Mouse (Mus musculus): ENCODE results near the gene Clint1. TPM values are rescaled to one million over a fixed set of nuclear protein-coding genes. Genes with fewer than 3 reads are reported as not detected.

Gene Clint1
- total RNA-seq, 2 experiments from 2014 or later, result 56.1 to 59.0 TPM

DNA sequence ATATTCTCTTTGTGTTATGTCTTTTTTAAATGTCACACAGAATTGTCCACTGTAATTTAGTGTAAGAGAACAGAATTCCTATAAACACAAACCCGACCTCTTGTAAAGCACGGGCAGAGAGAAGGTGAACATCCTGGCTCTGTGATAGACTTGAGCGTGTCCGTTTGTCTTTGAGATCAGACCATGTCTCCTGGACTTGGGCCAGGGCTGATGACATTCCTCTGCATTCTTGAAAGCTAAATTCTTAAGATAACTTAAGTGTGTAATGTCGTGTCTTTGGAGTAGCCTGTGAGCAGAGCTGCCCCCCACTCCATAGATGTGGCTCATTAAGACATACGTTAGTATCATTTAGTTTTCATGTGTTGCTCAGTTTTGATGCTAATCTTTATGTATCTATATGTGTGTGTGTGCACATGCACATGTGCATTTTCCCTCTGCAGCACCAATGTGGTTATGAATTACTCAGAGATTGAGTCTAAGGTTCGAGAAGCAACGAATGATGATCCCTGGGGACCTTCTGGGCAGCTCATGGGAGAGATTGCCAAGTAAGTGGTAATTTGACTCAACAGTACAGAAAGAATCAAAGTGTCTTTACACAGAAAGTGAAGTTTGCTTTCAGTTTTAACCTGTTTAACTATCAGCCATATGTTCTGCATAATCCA lies 31.6 kb downstream of the Clint1 start:
- DNase-seq (ENCODE audit: low spot score in 2 of 2), result no peak

DNA sequence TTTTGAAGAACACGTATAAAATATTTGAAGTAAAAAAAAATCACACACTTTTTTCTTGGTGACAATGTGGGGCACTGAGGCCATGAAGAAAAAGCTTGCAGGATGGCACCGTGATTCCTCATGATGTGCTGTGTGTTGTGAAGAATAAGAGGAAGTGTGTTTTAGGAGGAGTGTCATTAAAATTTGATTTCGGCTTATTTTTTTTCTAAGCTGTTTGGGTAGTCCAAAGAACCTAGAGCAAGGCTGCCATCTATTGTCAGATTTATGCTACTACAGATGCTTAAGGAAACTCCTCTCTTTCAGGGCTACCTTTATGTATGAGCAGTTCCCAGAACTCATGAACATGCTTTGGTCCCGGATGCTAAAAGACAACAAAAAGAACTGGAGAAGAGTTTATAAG lies 32.2 kb downstream of the Clint1 start:
- peak in 1 of 2 experiments; percentile 59 for DNase-seq (ENCODE audit: low spot score in 2 of 2)

DNA sequence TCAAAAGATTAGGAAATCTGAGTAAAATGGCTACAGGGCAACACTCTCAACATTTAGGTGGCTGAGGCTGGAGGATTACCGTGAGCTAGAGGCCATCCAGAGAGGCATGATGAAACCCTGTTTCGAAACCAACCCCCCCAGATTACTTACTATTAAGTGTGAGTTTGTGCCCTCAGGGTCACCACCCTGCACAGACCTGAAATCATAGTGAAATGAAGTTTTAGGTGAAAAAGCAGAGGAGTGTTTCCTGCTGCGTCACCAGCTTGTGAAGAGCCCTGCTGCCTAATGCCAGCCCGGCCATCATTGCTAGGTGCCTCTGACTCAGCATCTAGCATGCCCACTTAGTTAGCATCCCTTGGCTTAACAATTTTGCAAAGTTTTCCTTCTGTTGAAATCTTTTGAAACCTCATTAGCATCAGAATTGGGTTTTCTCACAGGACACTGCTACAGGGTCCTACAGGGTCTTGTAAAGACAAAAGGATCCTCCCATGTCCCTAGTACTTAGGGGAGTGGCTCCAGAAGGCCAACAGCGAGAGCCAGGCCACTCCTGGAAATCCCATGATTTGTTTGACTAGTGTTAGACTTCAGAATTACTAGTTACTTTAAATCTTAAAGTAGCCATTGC lies 33.9 kb downstream of the Clint1 start:
- DNase-seq (ENCODE audit: low spot score in 2 of 2), result no peak

DNA sequence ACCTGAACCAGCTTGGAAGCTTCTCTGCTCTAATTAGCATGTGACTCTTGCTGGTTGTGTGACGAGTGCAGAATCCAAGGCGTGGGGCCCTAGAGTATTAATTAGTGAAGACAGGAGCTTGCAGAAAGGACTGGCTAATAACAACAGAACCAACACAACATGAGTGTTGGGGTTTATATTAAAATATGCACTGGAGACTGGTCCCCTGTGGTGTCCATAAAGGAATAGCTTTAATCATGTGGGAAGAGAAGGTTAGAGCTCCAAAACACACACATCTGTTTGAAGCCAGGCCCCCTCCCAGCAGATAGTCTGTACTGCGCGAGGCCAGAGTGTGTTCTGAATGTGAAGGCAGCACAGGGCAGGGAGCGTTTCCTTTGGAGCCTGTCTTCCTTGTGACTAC lies 34.7 kb downstream of the Clint1 start:
- no peak for DNase-seq (ENCODE audit: low spot score in 2 of 2)

DNA sequence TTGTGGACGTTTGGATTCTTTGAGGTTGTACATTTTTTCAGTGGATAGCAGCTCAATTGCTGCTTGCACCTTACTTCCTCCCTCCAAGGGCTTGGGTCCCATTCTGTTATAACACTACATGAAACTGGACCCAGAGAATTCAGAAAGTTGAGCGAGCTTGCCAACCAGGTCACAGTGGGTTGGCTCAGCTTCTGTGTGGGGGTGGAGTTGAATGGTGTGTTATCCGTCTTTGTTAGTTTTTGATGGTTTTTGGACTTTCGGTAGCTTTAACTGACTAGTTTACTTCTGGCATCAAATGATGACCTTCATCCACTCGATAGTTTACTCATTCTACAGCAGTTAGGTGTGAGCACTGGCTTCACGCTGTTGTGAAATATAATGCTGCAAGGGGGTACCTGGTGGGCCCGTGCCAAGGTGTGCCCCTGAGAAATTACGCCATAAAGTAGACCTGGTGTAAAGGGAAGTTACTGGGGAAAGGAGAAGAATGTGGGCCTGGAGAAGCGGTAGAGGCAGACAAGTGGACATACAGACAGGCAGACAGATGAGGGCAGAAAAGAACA lies 36.7 kb downstream of the Clint1 start:
- no peak for DNase-seq (ENCODE audit: low spot score in 2 of 2)

DNA sequence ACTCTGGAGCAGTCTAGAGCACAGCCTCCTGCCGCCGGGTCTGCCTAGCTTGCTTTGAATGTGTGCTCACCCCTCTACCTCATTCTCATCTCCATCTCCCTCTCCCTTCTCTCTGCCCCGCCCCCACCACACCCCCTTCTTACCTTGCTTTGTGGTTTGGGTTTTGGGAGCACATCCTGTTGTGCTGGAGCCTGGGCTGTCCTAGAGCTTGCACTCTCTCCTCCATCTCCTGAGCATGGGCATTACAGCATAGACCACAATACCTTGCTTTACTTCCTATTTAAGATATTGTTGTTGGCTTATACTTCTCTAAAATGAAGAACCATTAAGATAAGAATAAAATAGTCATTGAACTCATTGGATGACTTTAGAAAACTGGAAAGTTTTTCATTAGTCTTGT lies 38.1 kb downstream of the Clint1 start:
- no peak for DNase-seq (ENCODE audit: low spot score in 2 of 2)

DNA sequence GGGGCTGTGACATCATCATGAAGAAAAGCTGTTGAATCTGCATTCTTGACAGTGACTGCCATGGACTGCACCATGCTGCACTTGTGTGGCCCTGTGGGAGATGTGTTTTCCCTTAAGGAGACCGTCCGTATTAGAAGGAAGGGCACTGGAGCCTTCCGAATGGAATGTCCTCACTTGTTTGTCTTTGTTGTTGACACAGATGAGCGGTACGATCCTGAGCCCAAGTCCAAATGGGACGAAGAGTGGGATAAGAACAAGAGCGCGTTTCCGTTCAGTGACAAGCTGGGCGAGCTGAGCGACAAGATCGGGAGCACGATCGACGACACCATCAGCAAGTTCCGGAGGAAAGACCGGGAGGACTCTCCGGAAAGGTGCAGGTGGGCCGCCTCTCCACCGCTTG lies 38.6 kb downstream of the Clint1 start:
- DNase-seq (ENCODE audit: low spot score in 2 of 2), result no peak

DNA sequence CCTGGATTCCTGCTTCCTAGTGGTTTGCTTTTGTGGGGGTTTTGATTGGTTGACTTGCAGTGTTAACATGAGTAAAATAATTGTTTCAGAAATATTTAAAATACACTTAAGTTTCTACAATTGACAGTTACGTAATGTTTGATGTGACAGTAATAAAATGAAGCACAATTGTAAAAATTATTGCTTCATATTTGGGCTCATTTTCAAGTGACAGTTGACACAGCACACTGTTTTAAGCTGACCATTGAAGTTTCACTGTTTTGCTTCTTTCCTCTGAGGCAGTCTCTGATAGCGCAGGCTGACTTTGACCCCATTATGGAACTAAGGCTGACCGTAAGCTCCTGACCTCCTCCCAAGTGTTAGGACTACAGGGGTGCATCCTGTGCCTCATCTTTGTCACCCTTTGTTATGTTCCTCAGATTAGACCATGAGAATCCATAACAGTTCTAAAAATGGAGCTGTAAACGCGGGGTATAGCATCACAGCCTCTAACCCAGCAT lies 41.1 kb downstream of the Clint1 start:
- no peak for DNase-seq (ENCODE audit: low spot score in 2 of 2)

DNA sequence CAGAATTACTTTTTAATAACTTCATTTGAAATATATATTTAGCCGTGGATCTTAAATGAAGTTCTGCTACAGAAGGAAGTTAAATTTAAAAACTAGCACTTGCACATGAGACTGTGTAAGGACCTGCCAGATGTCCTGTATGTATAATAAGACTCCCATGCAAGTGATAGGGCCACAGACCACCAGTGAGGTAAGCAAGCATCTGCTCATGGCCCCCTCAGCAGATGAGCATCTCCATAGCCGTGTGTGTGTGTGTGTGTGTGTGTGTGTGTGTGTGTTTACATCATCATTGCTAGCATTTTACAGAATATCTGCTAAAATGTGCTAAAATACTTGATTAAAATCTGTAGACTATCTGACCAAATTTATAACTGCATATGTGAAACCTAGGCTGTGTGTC lies 45.5 kb downstream of the Clint1 start:
- no peak for DNase-seq (ENCODE audit: low spot score in 2 of 2)

DNA sequence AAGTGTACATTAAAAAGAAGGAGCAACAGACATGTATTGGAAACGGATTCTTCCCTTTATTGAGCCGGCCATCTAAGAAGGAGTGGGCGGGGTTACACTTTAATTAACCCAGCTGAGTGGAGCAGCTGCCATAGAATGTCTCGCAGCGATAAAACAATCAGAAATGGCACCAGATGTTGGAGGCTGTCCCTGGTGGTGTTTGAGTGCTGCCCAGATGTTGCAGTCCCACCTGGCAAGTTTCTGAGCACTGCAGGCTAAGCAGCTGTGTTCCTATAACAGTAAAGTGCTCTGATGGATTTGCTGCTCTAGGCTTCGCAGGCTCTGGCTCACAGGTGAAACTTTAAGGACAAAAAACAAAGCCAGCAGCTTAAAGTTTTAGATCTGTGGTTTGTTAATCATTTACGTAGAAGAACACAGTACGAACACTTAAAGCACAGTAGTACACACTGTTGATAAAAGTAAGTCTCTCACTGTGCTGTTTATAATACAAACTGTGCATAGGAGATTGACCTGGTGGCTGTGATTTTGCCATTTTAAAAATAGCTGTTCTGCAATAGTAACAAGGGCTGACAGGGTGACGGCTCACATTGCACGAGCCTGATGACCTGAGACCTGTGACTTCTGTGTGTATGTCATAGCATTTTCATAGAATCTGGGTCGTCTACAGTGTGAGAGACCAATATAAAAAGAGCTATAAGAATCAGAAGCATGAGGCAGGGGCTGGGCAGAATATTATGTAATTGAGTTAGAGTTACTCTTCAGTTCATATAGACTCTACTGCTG lies 48.6 kb downstream of the Clint1 start:
- no peak for DNase-seq (ENCODE audit: low spot score in 2 of 2)

DNA sequence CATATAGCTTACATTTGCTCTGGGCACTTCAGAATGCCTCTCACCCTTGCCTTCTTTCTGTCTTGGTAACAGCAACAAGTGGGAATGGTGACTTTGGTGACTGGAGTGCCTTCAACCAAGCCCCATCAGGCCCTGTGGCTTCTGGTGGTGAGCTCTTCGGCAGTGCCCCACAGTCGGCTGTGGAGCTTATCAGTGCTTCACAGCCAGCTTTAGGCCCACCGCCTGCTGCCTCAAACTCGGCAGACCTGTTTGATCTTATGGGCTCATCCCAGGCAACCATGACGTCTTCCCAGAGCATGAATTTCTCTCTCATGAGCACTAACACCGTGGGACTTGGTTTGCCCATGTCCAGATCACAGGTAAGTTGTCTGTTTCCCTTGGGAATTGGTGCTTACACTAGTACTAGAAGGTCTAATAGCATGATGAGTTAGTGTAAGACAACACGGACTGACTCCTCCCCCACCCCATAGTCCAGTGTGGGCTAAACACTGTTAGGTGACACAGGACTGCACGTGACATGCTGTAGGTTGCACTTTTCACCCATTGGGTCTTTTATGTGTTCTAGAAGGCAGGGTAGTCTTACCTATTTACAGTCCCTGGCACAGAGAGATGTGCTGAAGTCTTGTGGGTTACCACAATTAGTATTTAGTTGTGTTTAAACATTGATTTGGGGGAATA lies 54.4 kb downstream of the Clint1 start:
- no peak for DNase-seq (ENCODE audit: low spot score in 2 of 2)

DNA sequence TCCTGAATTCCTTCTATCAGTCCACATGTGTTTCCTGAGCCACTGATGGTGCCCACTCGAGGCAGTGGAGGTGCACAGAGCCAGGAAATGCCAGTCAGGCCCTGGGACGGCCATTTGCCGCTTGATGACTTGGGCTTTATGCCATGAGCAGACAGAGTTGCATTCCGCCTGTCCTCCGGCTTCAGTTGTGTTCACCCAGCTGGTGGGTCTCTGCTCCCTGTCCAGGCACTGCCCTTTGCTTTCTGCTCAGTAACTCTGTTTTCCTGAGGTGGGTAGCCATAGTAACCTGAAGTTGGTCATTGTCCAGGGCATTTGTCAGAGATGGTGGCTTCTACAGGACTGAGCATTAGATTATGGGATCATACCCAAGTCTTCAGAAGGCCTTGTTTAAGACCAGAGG lies 55.5 kb downstream of the Clint1 start:
- DNase-seq (ENCODE audit: low spot score in 2 of 2), result no peak

DNA sequence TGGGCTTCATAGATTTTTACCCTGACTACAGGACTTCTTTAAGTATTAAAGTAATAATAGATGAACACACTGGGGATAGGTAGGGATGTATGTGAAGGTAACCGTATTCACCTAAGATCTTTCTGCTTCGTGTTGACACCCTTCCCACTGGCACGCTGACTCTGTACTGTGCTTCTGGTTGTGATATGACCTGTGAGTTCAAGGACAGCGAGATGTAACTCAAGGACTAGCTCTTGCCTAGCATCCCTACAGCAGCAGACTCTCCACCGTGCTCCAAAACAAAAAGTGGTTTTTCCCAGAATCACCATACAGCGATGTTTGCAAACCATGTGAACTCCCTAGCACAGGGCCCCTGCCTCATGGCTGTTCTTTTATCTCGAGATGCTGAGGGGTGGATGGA lies 56.2 kb downstream of the Clint1 start:
- no peak for DNase-seq (ENCODE audit: low spot score in 2 of 2)

DNA sequence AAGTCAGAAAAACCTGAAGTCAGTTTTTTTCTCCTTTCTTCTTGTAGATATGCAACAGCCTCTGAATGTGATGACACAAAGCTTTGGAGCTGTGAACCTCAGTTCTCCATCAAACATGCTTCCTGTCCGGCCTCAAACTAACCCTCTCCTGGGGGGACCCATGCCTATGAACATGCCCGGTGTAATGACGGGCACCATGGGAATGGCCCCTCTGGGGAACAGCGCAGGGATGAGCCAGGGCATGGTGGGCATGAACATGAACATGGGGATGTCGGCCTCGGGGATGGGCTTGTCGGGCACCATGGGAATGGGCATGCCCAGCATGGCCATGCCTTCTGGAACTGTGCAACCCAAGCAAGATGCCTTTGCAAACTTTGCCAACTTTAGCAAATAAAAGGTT lies 57.0 kb downstream of the Clint1 start:
- DNase-seq (ENCODE audit: low spot score in 2 of 2), result no peak

DNA sequence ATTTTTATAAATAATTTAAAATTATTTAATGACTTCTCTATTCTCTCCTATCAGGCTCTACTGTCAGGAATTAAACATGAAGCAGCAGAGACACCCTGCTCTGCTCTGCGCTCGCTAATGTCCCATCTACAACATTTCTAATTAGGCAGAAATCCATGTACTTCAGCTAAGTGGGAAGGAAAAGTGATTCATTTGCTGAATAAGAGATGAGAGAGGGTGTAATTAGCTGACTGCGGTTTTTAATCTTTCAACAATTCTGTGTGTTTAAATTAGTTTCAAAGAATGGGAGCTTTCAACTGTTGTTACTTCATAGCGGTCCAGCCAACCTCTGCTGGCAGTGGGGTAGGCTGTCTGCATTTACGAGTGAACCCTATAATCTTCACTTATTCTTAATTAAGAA lies 58.9 kb downstream of the Clint1 start:
- DNase-seq (ENCODE audit: low spot score in 2 of 2), result no peak

DNA sequence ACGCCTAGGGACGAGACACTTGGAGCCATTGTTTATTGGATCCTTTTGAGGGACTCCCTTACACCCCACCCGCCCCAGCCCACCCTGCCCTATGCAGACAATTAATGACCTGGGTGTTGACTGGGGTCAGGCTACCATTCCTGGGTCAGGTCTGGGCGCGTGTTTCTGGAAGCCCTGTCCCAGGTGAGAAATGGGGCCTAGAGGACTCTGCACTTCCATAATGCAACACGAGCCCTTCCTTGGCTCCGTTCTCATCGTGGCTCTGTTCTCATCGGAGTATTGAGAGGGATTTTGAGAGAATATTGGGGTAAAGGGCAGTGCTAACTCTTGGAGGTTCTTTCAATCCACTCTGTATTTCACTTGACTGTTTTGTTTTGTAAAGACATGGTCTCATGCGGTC lies 64.3 kb downstream of the Clint1 start:
- DNase-seq (ENCODE audit: low spot score in 2 of 2), result no peak

DNA sequence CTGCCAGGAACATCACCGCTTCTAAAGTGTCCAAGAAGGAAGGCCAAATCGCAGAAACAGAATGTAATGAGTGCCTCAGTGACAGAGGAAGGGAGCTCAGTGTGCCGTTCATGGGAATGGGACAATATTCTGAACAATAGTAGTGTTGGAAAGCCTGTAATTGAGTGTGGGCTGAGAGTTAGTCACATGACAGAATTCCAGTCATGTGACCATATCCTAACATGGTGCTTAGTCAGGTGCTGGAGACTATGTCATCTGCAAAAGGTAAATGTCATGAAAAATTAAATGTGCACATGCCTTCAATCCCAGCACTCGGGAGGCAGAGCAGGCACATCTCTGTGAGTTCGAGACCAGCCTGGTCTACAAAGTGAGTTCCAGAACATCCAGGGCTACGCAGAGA lies 66.2 kb downstream of the Clint1 start:
- DNase-seq (ENCODE audit: low spot score in 2 of 2), result no peak

DNA sequence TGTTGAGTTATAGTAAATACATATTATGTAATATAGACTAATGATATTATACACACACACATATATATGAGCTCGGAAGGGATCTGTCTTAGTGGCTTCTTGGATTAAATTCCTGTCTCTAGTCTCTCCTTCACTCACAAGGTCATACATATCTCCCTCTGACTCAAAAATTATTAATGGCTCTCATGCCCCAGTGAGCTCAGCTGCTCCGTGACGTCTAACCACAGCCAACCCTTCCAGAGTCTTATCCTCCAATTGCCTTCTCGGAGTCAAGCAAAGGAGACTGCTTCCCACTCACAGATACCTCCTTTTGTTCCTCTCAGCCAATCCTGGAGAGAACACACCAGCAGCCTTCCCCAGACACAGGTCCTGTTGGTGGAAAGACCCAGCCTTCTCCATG lies 67.0 kb downstream of the Clint1 start:
- no peak for DNase-seq (ENCODE audit: low spot score in 2 of 2)

DNA sequence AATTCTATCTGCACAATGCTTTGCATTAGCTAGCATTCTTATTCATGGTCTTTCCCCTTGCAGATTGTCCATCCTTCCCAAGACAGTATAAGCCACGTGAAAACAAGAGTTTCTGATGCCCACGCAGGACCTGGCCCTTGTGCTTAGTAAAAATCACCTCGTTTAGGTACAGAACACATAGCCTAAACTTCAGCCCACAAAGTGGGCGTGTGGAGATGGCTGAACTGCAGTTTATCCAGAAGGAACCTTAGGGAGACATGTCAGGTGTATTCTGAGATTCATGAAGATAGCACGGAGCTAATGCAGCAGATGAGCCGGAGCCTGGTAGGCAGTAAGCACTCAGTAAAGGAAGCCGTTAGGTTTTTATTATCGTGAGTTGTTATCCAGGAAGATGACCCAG lies 69.2 kb downstream of the Clint1 start:
- no peak for DNase-seq (ENCODE audit: low spot score in 2 of 2)

DNA sequence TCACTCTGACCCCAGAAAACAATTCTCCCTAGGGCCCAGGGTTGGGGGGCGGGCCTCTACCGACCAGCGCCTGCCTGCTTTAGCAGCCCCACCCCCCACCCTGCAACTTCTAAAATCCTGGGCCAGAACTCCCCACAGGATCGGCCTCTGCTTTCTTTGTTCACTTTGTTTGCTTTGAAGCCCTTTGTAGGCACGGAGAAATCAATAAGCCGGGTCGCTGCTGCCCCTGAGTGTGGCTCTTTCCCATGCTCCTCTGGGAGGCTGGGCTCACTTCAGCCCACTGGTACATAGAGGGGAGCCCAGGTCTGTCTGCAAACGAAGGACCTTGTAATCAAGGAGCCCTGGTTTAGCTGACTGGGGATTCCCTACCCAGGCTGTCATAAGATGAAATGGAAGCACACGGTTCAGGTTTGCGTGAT lies 69.6 kb downstream of the Clint1 start:
- DNase-seq (ENCODE audit: low spot score in 2 of 2), result no peak

DNA sequence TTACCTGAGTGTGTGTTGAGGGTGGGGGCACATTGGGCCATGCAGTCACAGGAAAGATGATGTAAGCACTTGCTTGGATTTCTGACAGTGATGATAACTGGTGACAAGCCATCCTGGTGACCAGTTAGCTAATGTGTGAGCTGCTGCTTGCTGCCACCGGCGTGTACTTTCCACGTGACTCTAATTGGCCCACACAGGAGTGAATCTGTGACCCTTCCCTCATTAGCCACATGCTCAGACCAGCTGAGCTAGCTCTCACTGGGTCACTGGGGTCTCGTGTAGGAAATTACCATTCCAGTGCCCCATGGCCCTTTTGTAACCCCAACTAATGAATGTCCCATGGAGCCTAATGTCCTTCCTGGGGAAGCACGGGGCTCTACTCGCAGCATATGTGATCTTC lies 73.6 kb downstream of the Clint1 start:
- DNase-seq (ENCODE audit: low spot score in 2 of 2), result no peak
